Mouse (Mus musculus): Measurements from ENCODE around the gene Pygo1.

Gene Pygo1

GRCm38 (mm10) chr9:72936301-72936700 is 10.9 kb downstream of the Pygo1 start:
- DNase-seq, result no peak

DNA sequence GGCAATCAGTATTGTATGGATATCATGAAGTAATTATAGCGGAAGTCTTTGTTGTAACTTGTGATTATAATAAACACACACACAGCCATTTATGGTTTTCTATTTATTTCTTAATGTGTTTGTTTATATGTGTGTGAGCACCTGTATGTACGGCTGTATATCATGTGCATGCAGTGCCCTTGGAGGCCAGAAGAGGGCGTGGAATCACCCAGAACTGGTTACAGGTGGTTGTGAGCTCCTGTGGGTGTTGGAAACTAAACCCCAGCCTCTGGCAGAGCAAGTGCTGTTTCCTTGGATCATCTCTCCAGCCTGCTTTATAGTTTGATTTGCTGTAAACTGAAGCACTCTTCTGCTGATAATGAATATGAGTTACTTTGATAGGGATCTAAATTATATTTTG is 18.0 kb downstream of the Pygo1 start:
- no peak for DNase-seq

GRCm38 (mm10) chr9:72944286-72944685 is 18.8 kb downstream of the Pygo1 start:
- no peak for DNase-seq

DNA sequence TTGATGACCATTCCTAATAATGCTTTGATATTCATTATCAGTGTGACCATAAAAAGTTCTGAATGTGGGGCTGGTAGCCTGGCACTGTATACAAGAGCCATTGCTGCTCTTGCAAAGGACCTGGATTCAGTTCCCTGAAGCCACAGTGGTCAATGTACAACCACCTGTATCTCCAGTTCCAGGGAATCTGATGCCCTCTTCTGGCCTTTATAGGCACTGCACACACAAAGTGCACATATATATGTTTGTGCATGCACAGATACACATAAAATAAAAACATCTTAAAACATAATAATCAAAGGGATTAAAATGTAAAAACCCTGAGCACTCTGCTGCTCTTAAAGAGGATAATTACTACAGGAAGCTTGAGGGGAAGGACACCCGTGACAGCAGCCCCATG is 21.6 kb downstream of the Pygo1 start:
- DNase-seq, result no peak

GRCm38 (mm10) chr9:72949572-72949971 is 24.1 kb downstream of the Pygo1 start:
- DNase-seq, result no peak

DNA sequence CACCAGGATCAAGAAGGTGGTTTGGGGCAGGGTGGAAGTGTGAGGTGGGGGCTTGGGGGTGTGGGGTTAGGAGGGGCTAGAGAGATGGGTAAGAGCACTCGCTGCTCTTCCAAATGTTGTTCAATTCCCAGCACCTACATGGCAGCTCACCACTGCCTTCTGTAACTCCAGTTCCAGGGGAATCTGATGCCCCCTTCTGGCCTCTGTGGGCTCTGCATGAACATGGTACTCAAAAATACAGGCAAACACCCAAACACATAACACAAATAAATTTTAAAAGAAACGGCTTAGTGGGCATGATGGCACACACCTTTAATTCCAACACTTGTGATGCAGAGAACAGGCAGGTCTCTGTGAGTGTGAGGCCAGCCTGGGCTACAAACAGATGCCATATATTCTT is 29.3 kb downstream of the Pygo1 start:
- no peak for DNase-seq

DNA sequence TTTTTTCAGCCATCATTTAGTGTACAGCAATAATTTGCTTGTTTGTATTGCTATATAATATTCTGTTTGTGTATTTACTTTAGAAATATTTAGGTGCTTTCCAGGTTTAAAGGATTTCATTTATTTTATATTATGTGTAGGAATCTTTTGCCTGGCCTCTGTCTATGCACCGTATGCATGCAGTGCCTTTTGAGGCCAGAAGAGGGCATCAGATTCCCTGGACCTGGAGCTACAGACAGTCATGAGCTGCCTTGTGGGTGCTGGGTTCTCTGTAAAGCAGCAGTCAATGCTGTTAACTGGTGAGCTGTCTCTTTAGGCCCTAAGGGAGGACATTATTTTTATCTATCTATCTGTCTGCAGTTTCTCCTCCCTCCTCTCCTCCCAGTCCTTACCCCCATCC is 30.1 kb downstream of the Pygo1 start:
- DNase-seq, result peak; percentile 50 to 61

GRCm38 (mm10) chr9:72958521-72959450 is 33.3 kb downstream of the Pygo1 start, which contains the start of the genes Dyx1c1 and Gm44503:
Dyx1c1 (plus strand) TSS chr9:72958785.
Gm44503 (plus strand) TSS chr9:72958852.
- DNase-seq, result peak; percentile 65 to 68

DNA sequence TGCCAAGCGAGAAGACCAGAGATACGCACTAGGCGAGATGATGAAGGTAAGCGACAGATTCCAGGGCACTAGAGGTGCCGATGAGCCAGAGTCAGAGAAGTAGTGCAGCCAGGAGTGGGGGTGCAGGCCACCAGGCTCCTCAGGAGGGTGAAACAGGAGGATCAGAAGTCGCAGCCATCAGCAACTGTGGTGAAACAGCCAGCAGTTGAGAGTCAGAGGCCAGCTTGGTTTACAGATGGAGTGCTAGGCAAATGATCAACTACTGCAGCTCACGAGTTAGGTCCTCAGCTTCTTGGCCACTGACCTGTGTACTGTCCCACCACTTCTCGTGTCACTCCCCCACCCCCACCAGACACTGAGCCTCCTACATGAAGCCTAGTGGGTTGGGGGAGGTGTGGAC is 35.9 kb downstream of the Pygo1 start:
- DNase-seq, result no peak

GRCm38 (mm10) chr9:72961959-72962358 is 36.5 kb downstream of the Pygo1 start:
- DNase-seq, result no peak

GRCm38 (mm10) chr9:72968349-72969061 is 43.1 kb downstream of the Pygo1 start:
- peak; percentile 60 to 63 for DNase-seq

GRCm38 (mm10) chr9:72969874-72970273 is 44.4 kb downstream of the Pygo1 start:
- DNase-seq, result no peak

DNA sequence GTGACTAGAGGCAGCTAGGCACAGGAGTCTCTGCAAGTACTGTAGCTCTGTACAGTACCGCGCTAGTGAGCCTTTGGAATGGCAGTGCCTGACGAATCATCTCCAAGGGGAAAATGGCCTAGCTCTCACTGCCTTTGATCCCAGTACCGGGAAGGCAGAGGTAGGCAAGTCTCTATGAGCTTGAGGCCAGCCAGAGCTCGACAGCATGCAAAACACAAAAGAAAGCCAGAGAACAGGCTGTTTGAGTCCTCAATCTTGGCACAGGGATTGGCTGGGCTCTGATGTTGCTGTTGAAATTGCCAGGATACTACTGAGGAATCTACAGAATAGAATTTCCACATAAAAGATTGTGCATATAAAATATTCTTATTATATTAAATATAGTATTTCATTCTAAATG is 47.0 kb downstream of the Pygo1 start:
- no peak for DNase-seq

DNA sequence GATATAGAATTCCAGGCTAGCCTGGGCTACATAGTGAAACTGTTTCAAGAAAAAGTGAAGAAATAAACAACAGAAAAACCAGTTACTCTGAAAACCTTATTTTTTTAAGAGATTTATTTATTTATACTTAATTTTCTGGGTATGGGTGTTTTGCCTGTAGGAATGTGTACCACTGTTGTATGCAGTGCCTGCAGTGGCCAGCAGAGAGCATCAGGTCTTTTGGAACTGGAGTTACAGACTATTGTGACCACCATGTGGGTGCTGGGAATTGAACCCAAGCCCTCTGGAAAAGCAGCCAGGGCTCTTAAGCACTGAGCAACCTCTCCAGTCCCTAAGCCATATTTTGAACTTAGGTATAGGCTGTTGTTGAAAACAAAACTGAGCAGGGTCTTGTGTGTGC is 47.5 kb downstream of the Pygo1 start:
- DNase-seq, result no peak

DNA sequence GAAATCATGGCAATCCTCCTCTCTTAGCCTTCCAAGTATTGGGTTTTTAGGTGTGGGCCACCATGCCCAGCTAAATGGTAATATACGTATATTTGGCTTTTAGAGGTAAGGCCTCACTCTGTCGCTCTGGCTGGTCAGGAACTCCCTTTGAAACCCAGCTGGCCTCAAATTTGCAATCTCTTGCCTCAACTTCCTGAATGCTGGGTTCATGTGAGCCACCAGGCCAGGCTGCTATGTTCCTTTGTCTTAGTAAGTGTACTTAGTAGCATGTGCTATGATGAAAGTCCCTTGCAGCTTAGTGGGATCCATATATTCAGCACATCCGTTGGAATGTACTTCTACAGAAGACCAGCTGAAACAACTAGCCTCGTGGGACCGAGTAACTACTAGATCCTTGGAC is 49.3 kb downstream of the Pygo1 start:
- DNase-seq, result no peak

DNA sequence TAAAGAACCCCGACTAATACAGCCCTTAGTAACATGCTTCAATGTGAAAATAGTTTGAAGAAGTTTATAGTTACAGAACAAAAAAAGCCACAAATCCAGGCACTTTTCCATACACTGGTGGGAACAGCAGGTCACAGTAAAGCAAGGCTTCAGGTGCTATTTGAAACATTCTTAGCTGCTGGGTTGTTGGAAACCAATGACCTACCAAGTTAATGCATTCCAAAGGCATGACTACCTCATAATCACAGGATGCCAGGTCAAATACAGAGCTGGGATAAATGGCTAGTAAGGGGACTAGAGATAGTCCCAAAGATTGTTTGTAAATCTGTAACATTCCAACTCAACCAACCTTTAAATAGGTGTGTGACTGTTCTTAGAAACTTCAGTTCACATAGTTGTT is 49.8 kb downstream of the Pygo1 start:
- DNase-seq, result no peak

- DNase-seq, result no peak
Observed at GRCm38 (mm10) chr9:72983066-72983465, 57.6 kb downstream of the Pygo1 start.

DNA sequence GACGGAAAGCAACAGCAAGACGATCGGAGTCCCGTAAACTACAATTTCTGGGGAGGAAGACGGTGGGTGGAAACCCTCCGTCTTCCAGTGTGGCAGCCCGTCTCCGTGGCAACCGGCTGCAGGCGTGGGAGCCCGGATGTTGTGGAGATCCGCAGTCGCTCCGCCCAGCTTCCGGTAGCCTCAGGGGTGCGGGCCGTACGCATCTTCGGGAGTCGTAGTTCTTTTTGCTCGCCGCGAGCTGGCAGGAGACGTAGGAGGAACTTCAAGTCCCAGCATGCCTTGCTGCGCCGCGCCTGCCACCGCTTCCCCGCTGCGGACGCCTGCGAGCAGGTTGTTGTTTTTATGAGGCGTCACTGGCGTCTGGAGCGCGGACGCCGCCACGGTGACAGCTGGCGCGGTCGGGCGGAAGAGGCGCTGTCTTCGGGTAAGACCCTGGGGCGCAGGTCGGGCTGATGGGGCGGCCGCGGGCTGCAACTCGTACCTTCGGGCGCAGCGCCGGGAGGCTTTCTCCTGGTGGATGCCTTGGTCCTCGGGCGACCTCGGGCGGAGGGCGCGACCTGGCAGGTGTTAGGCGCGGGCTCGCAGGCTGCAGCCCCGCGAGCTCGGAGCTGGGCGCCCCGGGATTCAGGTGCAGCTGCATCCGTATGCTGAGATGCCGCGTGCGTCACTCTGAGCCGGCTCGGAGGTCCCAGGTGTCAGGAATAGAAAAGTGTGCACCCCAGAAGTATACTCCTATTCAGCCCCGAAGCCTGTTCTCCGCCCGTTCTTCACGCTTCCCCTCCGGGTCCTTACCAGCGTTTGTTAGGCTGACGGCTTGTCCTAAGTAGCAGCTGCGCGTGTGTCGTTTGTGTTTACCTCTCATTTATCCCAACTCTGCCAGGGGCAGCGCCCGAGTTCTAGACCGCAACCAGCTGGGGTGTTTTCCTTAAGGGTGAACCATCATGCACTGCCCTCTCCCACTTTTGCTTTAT is 60.1 kb downstream of the Pygo1 start, which contains the start of the genes Ccpg1os and Ccpg1:
Gene Ccpg1os, minus strand, starts transcription at position 133 of the 971 bp plus-strand sequence.
Gene Ccpg1, plus strand, starts transcription at position 180 of the 971 bp plus-strand sequence.
- DNase-seq, result peak; percentile 96 to 98

GRCm38 (mm10) chr9:72987703-72988102 is 62.3 kb downstream of the Pygo1 start:
- DNase-seq, result no peak

DNA sequence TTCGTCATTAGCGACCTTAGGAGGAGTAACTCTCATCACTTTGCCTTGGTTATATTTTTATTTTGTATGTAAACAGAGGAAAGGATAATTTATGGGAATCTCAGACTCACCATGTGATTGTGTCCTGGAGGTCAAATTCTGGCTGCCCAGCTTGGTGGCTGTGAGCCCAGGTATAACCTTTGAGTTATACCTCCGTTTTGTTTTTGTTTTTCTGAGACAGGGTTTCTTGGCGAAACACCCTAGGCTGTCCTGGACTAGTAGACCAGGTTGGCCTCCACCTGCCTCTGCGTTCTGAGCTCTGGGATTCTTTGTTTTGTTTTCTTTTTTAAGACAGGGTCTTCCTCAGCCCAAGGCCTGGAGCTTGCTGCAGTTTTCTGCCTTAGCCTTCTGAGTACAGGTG is 63.3 kb downstream of the Pygo1 start:
- DNase-seq, result no peak

- DNase-seq, result no peak
Observed at GRCm38 (mm10) chr9:72991420-72991819, 66.0 kb downstream of the Pygo1 start.

DNA sequence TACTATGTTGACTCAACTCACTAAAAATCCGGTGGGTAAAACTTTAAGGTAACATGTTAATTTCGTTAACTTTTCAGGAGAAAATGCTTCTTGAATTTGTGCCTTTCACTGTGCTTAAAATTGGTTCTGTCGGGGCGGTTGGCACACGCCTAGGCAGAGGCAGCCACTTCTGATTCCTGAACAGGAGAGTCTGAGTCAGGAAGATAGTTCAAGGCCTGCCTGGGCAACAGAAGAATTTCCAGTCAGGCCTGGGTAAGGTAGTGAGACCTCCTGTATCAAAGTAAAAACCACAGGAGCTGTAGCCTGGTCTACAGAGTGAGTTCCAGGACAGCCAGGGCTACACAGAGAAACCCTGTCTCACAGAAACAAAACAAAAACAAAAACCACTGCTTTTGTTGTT is 67.1 kb downstream of the Pygo1 start:
- no peak for DNase-seq

DNA sequence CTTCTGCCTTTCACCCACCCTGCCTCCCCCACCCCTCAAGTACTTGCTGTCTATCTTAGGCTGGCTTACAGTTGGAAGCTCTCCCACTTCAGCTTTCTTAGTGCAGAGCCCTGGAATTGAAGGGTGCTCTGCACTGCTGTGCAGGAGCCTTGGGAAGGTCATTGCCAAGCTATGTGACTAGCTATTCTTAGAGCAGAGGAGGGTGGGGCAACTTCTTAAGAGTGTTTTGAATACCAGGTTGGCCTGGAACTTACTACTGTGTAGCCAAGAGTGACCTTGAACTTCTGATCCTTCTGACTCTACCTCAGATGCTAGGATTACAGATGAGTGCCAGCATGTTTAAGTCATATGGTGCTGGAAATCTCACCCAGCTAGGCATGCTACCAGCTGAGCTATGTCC is 70.7 kb downstream of the Pygo1 start:
- no peak for DNase-seq

Measured in cerebellum, adult 18-20 months (tissue).